Mouse (Mus musculus) granulocyte monocyte progenitor cell, adult 5-6 weeks (primary cell): ENCODE measurements at regions not wholly inside any gene's neighbourhood (a gene's known extent, or its start where the extent isn't known, plus 50 kb on each side); places are given as distances from the start of the nearest gene placed in this dataset.

Source experiments
- ATAC-seq: replicated peaks from 2 replicates; pipeline ENCODE4 v1.8.0; 2016; ENCODE audit warnings: mild to moderate bottlenecking, moderate TSS enrichment, inconsistent platforms; ENCODE audit not compliant: poor library complexity, severe bottlenecking

DNA sequence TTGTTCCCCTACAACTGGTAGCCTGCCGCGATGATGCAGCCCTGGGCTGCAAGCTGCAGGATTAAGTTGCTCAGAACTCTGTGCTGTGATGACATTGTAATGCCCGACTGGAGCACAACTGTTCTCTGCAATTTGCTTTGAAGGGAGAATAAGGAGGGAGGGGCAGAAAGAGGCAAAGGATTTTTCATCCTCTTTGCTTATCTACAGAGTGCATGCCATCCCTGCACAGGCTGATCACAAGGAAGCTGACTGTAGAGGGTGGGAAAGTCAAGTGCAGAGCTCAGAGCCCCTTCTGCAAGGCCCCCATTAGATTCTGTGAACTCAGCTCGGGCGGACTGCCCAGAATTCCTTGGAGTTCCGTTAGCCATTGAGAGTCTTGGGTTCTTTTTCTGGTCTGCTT, 174.8 kb downstream of the Gm19935 start:
- no peak for ATAC-seq

GRCm38 (mm10) chr8:90636770-90637169, 180.4 kb downstream of the Gm19935 start:
- no peak for ATAC-seq

DNA sequence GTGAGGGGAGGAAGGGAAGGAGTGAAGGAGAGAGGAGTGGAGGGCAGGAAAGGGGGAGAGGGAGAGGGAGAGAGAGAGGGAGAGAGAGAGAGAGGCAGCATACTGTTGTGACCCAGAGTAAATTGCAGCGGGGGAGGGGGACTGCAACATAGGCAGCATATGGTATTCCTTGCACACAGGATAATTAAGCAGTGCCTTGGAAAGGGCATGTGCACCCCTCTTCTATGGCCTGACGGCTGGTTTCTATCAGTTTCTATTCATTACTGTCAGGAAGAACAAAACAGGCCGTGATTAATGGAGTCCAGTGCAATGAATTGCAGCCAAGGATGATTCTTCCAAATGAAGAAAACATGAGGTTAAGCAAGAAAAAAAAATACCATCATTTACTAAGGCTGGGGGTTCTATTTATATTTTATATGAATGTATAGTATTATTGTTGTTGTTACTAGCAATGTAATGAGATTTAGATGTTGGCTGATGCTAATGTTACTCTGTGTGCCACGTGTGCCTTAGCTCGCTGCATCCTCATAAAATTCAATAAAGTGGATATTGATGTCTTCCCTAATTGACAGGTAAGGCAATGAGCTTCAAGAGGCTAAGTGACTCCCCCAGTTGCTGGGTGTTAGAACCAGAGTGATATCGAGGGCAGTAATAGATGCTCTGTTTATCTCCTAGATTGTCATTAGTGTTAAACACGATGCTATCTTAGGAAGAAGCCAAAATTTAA, 181.3 kb downstream of the Gm19935 start:
- no peak for ATAC-seq

GRCm38 (mm10) chr8:90630796-90631195, 186.4 kb downstream of the Gm19935 start:
- ATAC-seq: no peak

DNA sequence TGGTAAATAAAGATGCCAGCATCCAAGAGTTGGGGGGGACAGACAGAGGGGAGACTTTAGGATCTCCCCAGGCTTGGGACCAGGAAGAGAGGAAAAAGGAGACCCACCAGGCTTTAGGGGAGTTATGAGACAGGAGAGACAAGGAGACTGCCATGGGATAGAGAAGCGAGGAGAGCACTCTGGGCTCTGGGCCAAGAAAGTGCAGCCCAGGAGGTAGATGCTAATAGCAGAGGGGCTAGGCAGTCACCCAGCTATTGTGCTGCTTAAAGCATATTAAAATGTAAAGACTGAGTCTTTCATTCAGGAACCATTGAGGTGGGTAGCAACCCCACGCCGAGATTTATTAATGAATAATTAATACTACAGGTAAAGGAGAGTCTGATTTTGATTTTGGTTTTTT, 208.8 kb downstream of the Gm19935 start:
- ATAC-seq: no peak

- ATAC-seq: no peak
Observed at GRCm38 (mm10) chr8:90600946-90601695, 216.1 kb downstream of the Gm19935 start.

GRCm38 (mm10) chr8:90597376-90597775, 219.8 kb downstream of the Gm19935 start:
- ATAC-seq: no peak

- no peak for ATAC-seq
Observed at GRCm38 (mm10) chr8:90579426-90579825, 231.3 kb upstream of the Tox3 start.

- ATAC-seq: no peak
Observed at GRCm38 (mm10) chr8:90576976-90577375, 228.8 kb upstream of the Tox3 start.

DNA sequence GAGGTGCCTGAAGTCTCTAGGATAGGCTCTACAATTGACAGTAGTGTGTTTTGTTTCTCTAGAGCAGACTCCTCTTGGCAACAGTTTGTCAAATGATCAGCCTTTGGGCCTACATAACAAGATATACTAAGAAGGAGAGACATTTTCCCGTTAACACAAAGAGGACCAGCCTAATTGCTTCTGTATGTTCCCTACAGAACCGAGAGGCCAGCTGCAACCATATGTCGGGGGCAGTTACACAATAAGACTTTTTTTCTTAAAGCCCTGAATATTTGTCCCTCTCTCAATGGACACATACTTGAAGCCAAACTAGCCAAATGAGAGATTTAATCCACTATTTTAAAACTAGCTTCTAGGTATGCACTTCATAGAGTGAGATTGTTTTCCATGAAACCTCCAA, 226.5 kb upstream of the Tox3 start:
- no peak for ATAC-seq

GRCm38 (mm10) chr8:90556079-90556427, 207.9 kb upstream of the Tox3 start:
- ATAC-seq: no peak

DNA sequence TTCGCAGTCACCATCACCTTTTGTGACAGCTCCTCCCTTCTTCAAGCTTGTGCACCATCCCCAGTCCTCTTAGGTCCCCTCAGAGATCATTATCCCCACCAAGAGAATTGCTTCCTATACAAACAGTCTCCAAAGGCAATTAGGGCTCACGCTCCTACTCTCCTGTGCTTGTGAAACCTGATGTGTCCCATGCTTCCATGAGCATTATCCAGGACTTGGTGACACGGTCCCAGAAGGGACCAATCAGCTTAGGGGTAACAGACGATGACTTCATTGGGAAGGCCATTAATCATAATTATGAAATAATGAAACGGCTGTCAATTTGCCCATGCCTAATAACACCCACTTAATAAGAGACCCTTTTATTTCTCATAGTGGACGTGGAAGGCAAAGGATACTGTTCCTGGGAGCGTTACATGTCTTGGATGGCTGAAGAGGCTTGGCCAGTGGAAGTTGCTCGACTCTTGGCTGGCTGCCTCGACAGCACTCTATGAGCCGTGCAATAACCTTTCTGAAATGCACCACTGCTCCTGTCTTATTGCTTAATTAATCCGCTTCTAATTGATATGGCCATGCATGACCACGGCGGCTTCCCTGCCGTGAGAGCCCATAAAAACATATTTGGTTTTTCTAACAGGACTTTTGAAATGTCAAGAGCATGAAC, 207.4 kb upstream of the Tox3 start:
- no peak for ATAC-seq

DNA sequence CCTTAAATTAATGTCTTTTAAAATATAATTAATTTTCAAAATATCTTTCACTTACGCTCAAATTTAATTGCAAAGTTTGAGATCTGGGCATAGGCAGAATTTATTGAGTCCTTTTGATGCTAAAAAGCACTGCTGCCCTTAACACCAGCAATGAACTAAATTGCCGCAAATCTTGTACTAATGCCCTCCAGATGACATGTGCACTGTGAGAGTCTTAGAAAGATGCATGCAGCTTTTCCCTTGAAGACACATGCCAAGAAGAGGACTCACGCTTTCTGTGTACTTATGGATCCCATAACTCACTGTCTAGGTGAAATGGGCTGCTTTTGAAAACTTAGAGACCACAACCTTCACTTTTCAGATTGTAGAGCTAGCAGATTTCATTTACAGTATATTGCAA, 199.1 kb upstream of the Tox3 start:
- ATAC-seq: no peak

- no peak for ATAC-seq
Observed at GRCm38 (mm10) chr8:90542619-90543018, 194.5 kb upstream of the Tox3 start.

- no peak for ATAC-seq
Observed at GRCm38 (mm10) chr8:90536196-90536640, 188.1 kb upstream of the Tox3 start.

GRCm38 (mm10) chr8:90535515-90536156, 187.5 kb upstream of the Tox3 start:
- no peak for ATAC-seq

GRCm38 (mm10) chr8:90521393-90521792, 173.2 kb upstream of the Tox3 start:
- no peak for ATAC-seq

- ATAC-seq: no peak
Observed at GRCm38 (mm10) chr8:90520186-90520585, 172.0 kb upstream of the Tox3 start.

- ATAC-seq: no peak
Observed at GRCm38 (mm10) chr8:90519567-90519966, 171.4 kb upstream of the Tox3 start.

- no peak for ATAC-seq
Observed at GRCm38 (mm10) chr8:90514191-90514590, 166.0 kb upstream of the Tox3 start.

DNA sequence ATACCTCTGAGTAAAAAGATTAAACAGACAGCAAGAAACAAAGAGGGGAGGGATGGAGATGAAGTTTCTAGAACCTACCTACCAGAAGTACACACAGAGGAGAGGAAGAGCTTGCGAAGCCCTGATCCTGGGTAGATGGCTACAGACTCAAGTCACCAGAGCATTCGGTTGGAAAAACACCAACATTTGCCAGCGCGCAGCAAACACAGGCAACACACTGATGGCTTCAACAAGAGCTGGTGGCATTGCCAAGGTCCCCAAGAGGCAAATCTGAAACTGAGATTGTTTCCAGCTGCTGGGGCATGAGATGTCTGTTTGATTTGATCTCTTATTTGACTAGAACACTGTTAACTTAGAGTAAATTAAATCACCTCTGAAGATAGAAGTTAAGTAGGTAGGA, 165.5 kb upstream of the Tox3 start:
- no peak for ATAC-seq
